Mouse (Mus musculus): ENCODE measurements around the gene Slf2. TPM values are rescaled to one million over a fixed set of nuclear protein-coding genes. Genes with fewer than 3 reads are reported as not detected.

Slf2 gene
- polyA plus RNA-seq, 1 experiment from 2014 or later: 46.4 TPM

DNA sequence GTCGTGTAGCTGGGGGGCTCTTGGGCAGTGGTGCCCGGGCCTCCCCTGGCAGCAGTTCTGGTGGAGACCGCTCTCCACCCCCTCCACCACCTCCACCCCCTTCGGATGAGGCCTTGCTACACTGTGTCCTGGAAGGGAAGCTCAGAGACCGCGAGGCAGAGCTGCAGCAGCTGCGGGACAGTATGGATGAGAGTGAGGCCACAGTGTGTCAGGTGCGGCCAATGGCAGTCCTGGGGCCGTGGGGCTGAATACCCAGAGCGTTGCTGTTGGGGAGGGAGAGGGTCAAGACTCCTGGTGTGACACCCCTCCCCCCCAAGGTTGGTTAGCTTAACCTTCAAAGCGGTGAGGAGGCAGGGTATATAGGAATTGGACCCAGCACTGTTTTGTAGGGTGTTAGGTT is 93.0 kb downstream of the Slf2 start:
- H3K27me3 ChIP-seq (ENCODE audit: control insufficient read depth, insufficient read depth, low read length): no peaks in the 10 kb centered on the region
- 84% methylated on average over 11 of the region's 11 CpGs for WGBS
- peaks cover 24% of the 10 kb centered on the region for H3K4me1 ChIP-seq (ENCODE audit: control insufficient read depth, insufficient read depth, low read length)
- H3K36me3 ChIP-seq (ENCODE audit: control insufficient read depth, insufficient read depth, low read length): peaks cover 35% of the 10 kb centered on the region
- ATAC-seq (ENCODE audit: insufficient read depth, low FRiP score, low TSS enrichment): no peak
- no peak overlapping the region for H3K4me2 ChIP-seq (ENCODE audit: low read depth)
- H3K4me3 ChIP-seq (ENCODE audit: low read depth, low read length): no peak overlapping the region
- no peak overlapping the region for H3K9ac ChIP-seq (ENCODE audit: low read length)
- H3K9me3 ChIP-seq (ENCODE audit: control insufficient read depth, low read length): no peaks in the 10 kb centered on the region
- no peak for DNase-seq (ENCODE audit: low spot score)
- 0 out of 2 replicates have a peak overlapping the region, but pooled peaks have one; percentile 20 for H3K27ac ChIP-seq (ENCODE audit: low read depth, low read length)

GRCm38 (mm10) chr19:45024775-45025174 is 93.8 kb downstream of the Slf2 start:
- DNase-seq (ENCODE audit: low spot score) (no peak), ATAC-seq (ENCODE audit: insufficient read depth, low FRiP score, low TSS enrichment) (no peak)
- H3K36me3 ChIP-seq (ENCODE audit: control insufficient read depth, insufficient read depth, low read length): peaks cover 35% of the 10 kb centered on the region
- peaks cover 19% of the 10 kb centered on the region for H3K4me1 ChIP-seq (ENCODE audit: control insufficient read depth, insufficient read depth, low read length)
- 85% methylated on average over 20 of the region's 20 CpGs for WGBS
- H3K9ac ChIP-seq (ENCODE audit: low read length): no peak overlapping the region
- no peaks in the 10 kb centered on the region for H3K9me3 ChIP-seq (ENCODE audit: control insufficient read depth, low read length)
- H3K4me2 ChIP-seq (ENCODE audit: low read depth): no peak overlapping the region
- no peak overlapping the region for H3K4me3 ChIP-seq (ENCODE audit: low read depth, low read length)
- H3K27me3 ChIP-seq (ENCODE audit: control insufficient read depth, insufficient read depth, low read length): no peaks in the 10 kb centered on the region
- no peak overlapping the region for H3K27ac ChIP-seq (ENCODE audit: low read depth, low read length)

GRCm38 (mm10) chr19:45025937-45026568 is 95.1 kb downstream of the Slf2 start:
- Histone ChIP-seq H3K4me3 (ENCODE audit: low read depth, low read length) (no peak overlapping the region), H3K9me3 (ENCODE audit: control insufficient read depth, low read length) (no peaks in the 10 kb centered on the region), H3K36me3 (ENCODE audit: control insufficient read depth, insufficient read depth, low read length) (peaks cover 35% of the 10 kb centered on the region), H3K27ac (ENCODE audit: low read depth, low read length) (no peak overlapping the region), H3K4me2 (ENCODE audit: low read depth) (no peak overlapping the region), H3K4me1 (ENCODE audit: control insufficient read depth, insufficient read depth, low read length) (peaks cover 9% of the 10 kb centered on the region), H3K9ac (ENCODE audit: low read length) (no peak overlapping the region), H3K27me3 (ENCODE audit: control insufficient read depth, insufficient read depth, low read length) (no peaks in the 10 kb centered on the region)
- DNase-seq (ENCODE audit: low spot score) (no peak), ATAC-seq (ENCODE audit: insufficient read depth, low FRiP score, low TSS enrichment) (no peak)
- WGBS: 95% methylated on average over 37 of the region's 37 CpGs

DNA sequence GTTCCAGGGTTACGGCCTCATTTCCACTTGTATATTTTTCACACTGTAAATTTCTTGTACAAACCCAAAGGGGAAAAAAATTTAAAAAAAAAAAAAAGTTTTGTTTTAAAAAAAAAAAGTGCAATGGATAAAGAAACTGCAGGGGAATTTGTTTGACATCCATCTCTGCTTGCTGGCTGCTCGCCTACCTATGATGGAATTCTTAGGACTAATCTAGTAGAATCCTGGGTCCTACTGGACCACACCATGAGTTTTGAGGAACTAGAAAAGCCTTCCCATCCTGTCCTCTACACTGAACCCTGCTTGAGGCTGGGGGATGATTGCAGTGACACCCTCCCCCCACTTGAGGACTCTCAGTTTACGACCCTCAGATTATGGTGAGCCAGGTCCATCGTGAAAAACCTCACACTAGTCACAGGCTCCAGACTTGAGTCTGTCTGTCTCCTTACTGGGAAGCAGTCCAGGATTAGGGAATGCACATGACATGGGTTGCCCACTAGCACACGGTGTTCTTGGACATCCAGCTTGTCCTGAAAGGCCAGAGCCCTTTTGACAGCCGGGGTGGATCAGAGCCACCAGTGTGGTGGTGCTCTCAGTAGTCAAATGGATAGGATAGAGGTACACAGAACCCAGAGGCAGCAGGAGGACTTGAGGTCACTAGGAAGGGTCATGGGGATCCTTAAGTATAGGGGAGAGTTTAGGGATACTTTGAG is 96.2 kb downstream of the Slf2 start:
- WGBS: 73% methylated on average over 6 of the region's 6 CpGs
- DNase-seq (ENCODE audit: low spot score): no peak
- Histone ChIP-seq H3K27me3 (ENCODE audit: control insufficient read depth, insufficient read depth, low read length) (no peaks in the 10 kb centered on the region), H3K4me2 (ENCODE audit: low read depth) (no peak overlapping the region), H3K4me1 (ENCODE audit: control insufficient read depth, insufficient read depth, low read length) (peaks cover 5% of the 10 kb centered on the region), H3K27ac (ENCODE audit: low read depth, low read length) (no peak overlapping the region), H3K9ac (ENCODE audit: low read length) (no peak overlapping the region), H3K4me3 (ENCODE audit: low read depth, low read length) (no peak overlapping the region), H3K36me3 (ENCODE audit: control insufficient read depth, insufficient read depth, low read length) (peaks cover 31% of the 10 kb centered on the region), H3K9me3 (ENCODE audit: control insufficient read depth, low read length) (no peaks in the 10 kb centered on the region)
- ATAC-seq (ENCODE audit: insufficient read depth, low FRiP score, low TSS enrichment): no peak

DNA sequence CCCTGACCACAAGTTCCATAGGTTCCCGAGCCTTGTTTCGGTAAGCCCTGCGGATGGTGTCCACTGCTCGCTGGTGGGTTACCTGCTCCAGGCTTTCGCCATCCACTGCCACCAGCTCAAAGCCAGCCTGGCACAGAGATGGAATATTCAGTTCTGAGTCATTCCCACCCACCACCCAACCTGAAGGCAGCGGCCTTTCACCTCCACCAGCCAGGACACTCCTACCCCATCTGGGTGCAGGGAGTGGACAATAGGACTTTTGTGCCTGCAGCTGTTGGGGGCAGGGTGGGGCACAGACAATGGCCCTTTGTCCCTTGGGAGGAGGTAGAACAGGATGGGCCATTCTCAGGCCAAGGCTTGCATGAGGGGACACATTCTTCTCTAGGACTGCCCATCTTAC is 96.9 kb downstream of the Slf2 start:
- Histone ChIP-seq H3K4me3 (ENCODE audit: low read depth, low read length) (no peak overlapping the region), H3K4me1 (ENCODE audit: control insufficient read depth, insufficient read depth, low read length) (peaks cover 5% of the 10 kb centered on the region), H3K36me3 (ENCODE audit: control insufficient read depth, insufficient read depth, low read length) (peaks cover 28% of the 10 kb centered on the region), H3K27ac (ENCODE audit: low read depth, low read length) (no peak overlapping the region), H3K9me3 (ENCODE audit: control insufficient read depth, low read length) (no peaks in the 10 kb centered on the region), H3K9ac (ENCODE audit: low read length) (peak overlapping the region; percentile 6; the same call in 1 of the 2 replicates), H3K4me2 (ENCODE audit: low read depth) (no peak overlapping the region), H3K27me3 (ENCODE audit: control insufficient read depth, insufficient read depth, low read length) (no peaks in the 10 kb centered on the region)
- no peak for ATAC-seq (ENCODE audit: insufficient read depth, low FRiP score, low TSS enrichment)
- peak; percentile 36 for DNase-seq (ENCODE audit: low spot score)
- 82% methylated on average over 6 of the region's 6 CpGs for WGBS

GRCm38 (mm10) chr19:45028746-45029145 is 97.8 kb downstream of the Slf2 start:
- peaks cover 5% of the 10 kb centered on the region for H3K4me1 ChIP-seq (ENCODE audit: control insufficient read depth, insufficient read depth, low read length)
- 67% methylated on average over 19 of the region's 19 CpGs for WGBS
- no peak overlapping the region for H3K4me3 ChIP-seq (ENCODE audit: low read depth, low read length)
- no peaks in the 10 kb centered on the region for H3K9me3 ChIP-seq (ENCODE audit: control insufficient read depth, low read length)
- DNase-seq (ENCODE audit: low spot score) (no peak), ATAC-seq (ENCODE audit: insufficient read depth, low FRiP score, low TSS enrichment) (no peak)
- peaks cover 24% of the 10 kb centered on the region for H3K36me3 ChIP-seq (ENCODE audit: control insufficient read depth, insufficient read depth, low read length)
- H3K27ac ChIP-seq (ENCODE audit: low read depth, low read length): no peak overlapping the region
- H3K4me2 ChIP-seq (ENCODE audit: low read depth): 0 out of 2 replicates have a peak overlapping the region, but pooled peaks have one; percentile 16
- no peak overlapping the region for H3K9ac ChIP-seq (ENCODE audit: low read length)
- H3K27me3 ChIP-seq (ENCODE audit: control insufficient read depth, insufficient read depth, low read length): no peaks in the 10 kb centered on the region

DNA sequence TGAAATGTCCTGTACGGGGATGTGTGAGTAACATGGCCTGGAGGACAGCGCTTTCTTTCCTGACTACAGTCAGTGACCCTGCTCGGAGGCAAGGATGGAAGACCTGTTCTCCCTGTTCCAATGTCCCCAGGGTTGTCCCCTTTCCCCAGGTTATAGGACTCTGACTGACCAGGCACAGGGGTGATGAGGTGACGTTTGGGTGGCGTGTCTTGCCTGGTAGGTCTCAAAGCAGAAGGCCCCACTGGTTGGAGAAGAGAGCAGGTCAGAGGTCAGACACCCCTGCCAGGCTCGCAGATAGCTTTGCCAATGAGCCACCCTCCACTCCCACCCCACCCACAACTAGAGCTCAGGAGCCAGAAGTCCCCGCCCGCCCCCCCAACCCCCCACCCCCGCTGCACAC is 98.6 kb downstream of the Slf2 start:
- Histone ChIP-seq H3K4me2 (ENCODE audit: low read depth) (no peak overlapping the region), H3K27me3 (ENCODE audit: control insufficient read depth, insufficient read depth, low read length) (no peaks in the 10 kb centered on the region), H3K4me3 (ENCODE audit: low read depth, low read length) (no peak overlapping the region), H3K4me1 (ENCODE audit: control insufficient read depth, insufficient read depth, low read length) (peaks cover 5% of the 10 kb centered on the region), H3K9ac (ENCODE audit: low read length) (no peak overlapping the region), H3K36me3 (ENCODE audit: control insufficient read depth, insufficient read depth, low read length) (peaks cover 19% of the 10 kb centered on the region), H3K9me3 (ENCODE audit: control insufficient read depth, low read length) (no peaks in the 10 kb centered on the region), H3K27ac (ENCODE audit: low read depth, low read length) (no peak overlapping the region)
- 57% methylated on average over 9 of the region's 9 CpGs for WGBS
- ATAC-seq (ENCODE audit: insufficient read depth, low FRiP score, low TSS enrichment) (no peak), DNase-seq (ENCODE audit: low spot score) (no peak)

DNA sequence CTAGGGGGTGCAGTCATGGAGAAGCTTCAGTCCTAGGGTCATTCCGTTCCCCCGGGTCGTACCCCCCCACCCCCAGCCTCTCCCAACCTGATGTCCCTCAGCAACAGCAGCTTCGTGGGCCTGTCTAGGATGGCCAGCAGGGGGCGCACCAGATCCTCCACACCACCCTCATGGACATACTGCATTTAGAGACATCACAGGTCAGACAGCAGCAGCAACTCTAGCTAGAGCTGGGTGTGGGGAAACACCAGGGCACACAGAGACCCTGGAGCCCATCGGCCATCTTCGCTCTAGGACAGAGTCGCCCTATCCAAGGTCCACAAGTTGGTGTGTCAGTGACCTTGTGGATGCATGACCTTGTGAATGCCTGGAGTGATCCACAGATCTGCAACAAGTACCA is 99.2 kb downstream of the Slf2 start:
- H3K4me3 ChIP-seq (ENCODE audit: low read depth, low read length): no peak overlapping the region
- peaks cover 5% of the 10 kb centered on the region for H3K4me1 ChIP-seq (ENCODE audit: control insufficient read depth, insufficient read depth, low read length)
- H3K27ac ChIP-seq (ENCODE audit: low read depth, low read length): no peak overlapping the region
- H3K4me2 ChIP-seq (ENCODE audit: low read depth): no peak overlapping the region
- 32% methylated on average over 8 of the region's 8 CpGs for WGBS
- DNase-seq (ENCODE audit: low spot score) (peak; percentile 64), ATAC-seq (ENCODE audit: insufficient read depth, low FRiP score, low TSS enrichment) (no peak)
- no peaks in the 10 kb centered on the region for H3K9me3 ChIP-seq (ENCODE audit: control insufficient read depth, low read length)
- no peaks in the 10 kb centered on the region for H3K27me3 ChIP-seq (ENCODE audit: control insufficient read depth, insufficient read depth, low read length)
- no peak overlapping the region for H3K9ac ChIP-seq (ENCODE audit: low read length)
- peaks cover 15% of the 10 kb centered on the region for H3K36me3 ChIP-seq (ENCODE audit: control insufficient read depth, insufficient read depth, low read length)
